Mouse (Mus musculus) liver, adult 2 months (tissue): ENCODE data around the gene Rnf111. TPM values are rescaled to one million over a fixed set of nuclear protein-coding genes. Genes with fewer than 3 reads are reported as not detected.

Experiments
- DNase-seq: peaks from one replicate; pipeline ENCODE4 v3.0.0-alpha.2; 2011; ENCODE audit warnings: low read depth, low spot score; ENCODE audit errors: extremely low read depth
- H3K27ac ChIP-seq: fragments of 200-500 bp; replicated peaks from 2 replicates; pipeline ENCODE4 v1.5.1; 2012; ENCODE audit warnings: low read depth, mild to moderate bottlenecking, control low read depth, inconsistent platforms, low read length; ENCODE audit not compliant: insufficient read depth
- H3K27me3 ChIP-seq: fragments of 200-500 bp; 2 replicates; pipeline ENCODE4 v1.6.1; 2012; ENCODE audit warnings: mild to moderate bottlenecking, moderate library complexity, low read length, inconsistent platforms; ENCODE audit not compliant: control insufficient read depth, insufficient read depth
- H3K36me3 ChIP-seq: fragments of 200-500 bp; 2 replicates; pipeline ENCODE4 v1.6.1; 2012; ENCODE audit warnings: low read length, inconsistent platforms; ENCODE audit not compliant: control insufficient read depth, insufficient read depth
- H3K4me1 ChIP-seq: fragments of 200-500 bp; 2 replicates; pipeline ENCODE4 v1.6.1; 2011; ENCODE audit warnings: low read length; ENCODE audit not compliant: control insufficient read depth, insufficient read depth
- H3K4me3 ChIP-seq: fragments of 200-500 bp; 2 replicates; pipeline ENCODE4 v1.5.1; 2011; ENCODE audit warnings: low read depth, mild to moderate bottlenecking, control low read depth, low read length, moderate library complexity; ENCODE audit not compliant: insufficient read depth
- H3K79me2 ChIP-seq: fragments of 200-500 bp; 2 replicates; pipeline ENCODE4 v1.6.1; 2012; ENCODE audit warnings: inconsistent platforms, mild to moderate bottlenecking, low read length, moderate library complexity; ENCODE audit not compliant: control insufficient read depth, insufficient read depth
- H3K9ac ChIP-seq: fragments of 200-500 bp; 2 replicates; pipeline ENCODE4 v1.6.1; 2012; ENCODE audit warnings: low read depth, mild to moderate bottlenecking, control low read depth, inconsistent platforms, low read length
- CTCF ChIP-seq: fragments of 200-500 bp; IDR thresholded peaks from 2 replicates; pipeline ENCODE4 v1.5.1; 2011; ENCODE audit warnings: low read depth, low read length, control low read depth
- POLR2A ChIP-seq: fragments of 200-500 bp; IDR thresholded peaks from 2 replicates; pipeline ENCODE4 v1.6.1; 2011; ENCODE audit warnings: low read length, control low read depth; ENCODE audit not compliant: insufficient read depth; ENCODE audit errors: extremely low read depth
- WGBS: fragments of 180-500 bp; shearing (Covaris S2); methylation state at CpG from one replicate; pipeline ENCODE4 v1.1.7; 2018; 5-methylcytosine and 5-hydroxymethylcytosine counted together
- polyA plus RNA-seq: library from polyadenylated mRNA; depleted of rRNA; stranded (reverse); fragments of >200 nt; gene quantifications from 2 replicates; pipeline ENCODE4 v1.2.3, GENCODE M21; 2012
- total RNA-seq: library from RNA; depleted of rRNA; stranded (reverse); fragments of >200 nt; gene quantifications from 2 replicates; pipeline ENCODE4 v1.2.3, GENCODE M21; 2014

Gene Rnf111
- total and polyA plus RNA-seq, 2 experiments, result 18.4 to 23.5 TPM

DNA sequence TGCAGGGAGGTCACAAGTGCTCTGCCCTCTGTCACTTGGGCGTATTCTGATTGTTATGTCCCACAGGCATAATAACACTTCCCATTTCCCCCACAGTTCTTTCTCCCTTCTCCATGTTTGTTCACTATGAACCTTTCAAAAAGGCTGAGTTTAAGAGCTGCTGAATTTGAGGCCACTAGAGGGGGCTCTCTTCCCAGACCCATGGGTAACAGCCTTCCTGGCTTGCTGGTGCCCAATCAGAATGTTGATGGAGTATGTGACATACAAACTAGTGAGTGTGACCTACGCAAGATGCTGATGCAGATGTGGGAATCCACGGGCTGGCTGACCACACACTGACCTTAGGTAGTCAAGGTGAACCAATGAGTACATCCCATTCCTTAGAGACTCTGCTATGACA, 94.7 kb downstream of the Rnf111 start:
- Histone ChIP-seq H3K4me1 (peaks cover 7% of the 10 kb centered on the region), H3K79me2 (no peaks in the 10 kb centered on the region), H3K27ac (no peak overlapping the region), H3K36me3 (peaks cover 3% of the 10 kb centered on the region; the same call in 1 of the 2 replicates), H3K27me3 (no peaks in the 10 kb centered on the region), H3K9ac (no peak overlapping the region), H3K4me3 (no peak overlapping the region)
- DNase-seq, result no peak
- WGBS, result 88% methylated on average over 3 of the region's 3 CpGs
- TF ChIP-seq CTCF (peak; percentile 32; the same call in 1 of the 2 replicates), POLR2A (no peak)

- DNase-seq, result peak; percentile 38
These were observed 96.9 kb downstream of the Rnf111 start for GRCm38 (mm10) chr9:70406596-70406995.

DNA sequence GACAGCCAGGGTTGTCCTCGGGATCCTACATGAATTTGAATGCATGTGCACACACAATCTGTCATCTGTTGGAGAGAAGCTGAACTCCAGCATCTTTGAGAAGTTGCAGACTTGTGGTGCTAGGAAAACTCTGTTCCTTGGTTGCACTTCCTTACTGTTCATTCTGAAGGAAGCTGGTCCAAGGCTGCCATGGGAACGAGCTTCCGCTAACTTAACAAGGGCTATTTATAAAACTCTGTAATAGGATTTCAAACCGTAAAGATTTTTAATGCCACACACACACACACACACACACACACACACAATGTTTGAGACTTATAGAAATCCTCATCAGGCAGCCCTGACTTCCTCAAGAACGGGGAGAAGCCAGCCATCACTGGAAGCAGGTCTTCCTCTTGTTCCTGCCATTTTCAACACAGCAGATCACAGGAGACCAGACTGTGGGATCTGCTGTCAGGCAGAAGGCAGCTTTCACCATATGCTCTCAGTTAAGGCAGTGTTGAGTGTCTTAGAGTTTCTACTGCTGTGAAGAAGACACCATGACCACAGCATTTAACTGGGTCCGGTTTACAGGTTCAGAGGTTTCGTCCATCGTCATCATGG, 101.5 kb downstream of the Rnf111 start:
- no peaks in the 10 kb centered on the region; the same call in 1 of the 2 replicates for H3K4me1 ChIP-seq
- DNase-seq, result no peak
- H3K4me3 ChIP-seq, result no peak overlapping the region
- H3K27me3 ChIP-seq, result no peaks in the 10 kb centered on the region
- H3K36me3 ChIP-seq, result peaks cover 19% of the 10 kb centered on the region
- TF ChIP-seq POLR2A (no peak), CTCF (no peak)
- H3K79me2 ChIP-seq, result no peaks in the 10 kb centered on the region
- WGBS, result 91% methylated on average over 8 of the region's 8 CpGs
- H3K27ac ChIP-seq, result no peak overlapping the region
- H3K9ac ChIP-seq, result no peak overlapping the region

More at GRCm38 (mm10) chr9:70406596-70406995, 96.9 kb downstream of the Rnf111 start:
- Histone ChIP-seq H3K27ac (no peak overlapping the region), H3K36me3 (peaks cover 3% of the 10 kb centered on the region; the same call in 1 of the 2 replicates), H3K9ac (no peak overlapping the region), H3K4me3 (no peak overlapping the region), H3K27me3 (no peaks in the 10 kb centered on the region), H3K4me1 (peaks cover 7% of the 10 kb centered on the region), H3K79me2 (no peaks in the 10 kb centered on the region)
- WGBS, result 54% methylated on average over 3 of the region's 3 CpGs
- TF ChIP-seq POLR2A, result no peak
- no peak for TF ChIP-seq CTCF

DNA sequence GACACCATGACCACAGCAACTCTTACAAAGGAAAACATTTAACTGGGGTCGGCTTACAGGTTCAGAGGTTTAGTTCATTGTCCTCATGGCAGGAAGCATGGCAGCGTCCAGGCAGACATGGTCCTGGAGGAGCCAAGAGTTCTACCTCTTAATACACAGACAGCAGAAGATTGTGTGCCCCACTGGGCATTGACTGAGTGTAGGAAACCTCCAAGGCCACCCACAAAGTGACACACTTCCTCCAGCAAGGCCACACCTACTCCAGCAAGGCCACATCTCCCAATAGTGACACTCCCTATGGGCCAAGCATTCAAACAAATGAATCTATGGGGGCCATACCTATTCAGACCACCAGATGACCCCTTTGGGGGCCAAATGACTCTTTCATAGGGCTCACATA, 107.4 kb downstream of the Rnf111 start:
- Histone ChIP-seq H3K4me3 (no peak overlapping the region), H3K79me2 (no peaks in the 10 kb centered on the region), H3K27me3 (no peaks in the 10 kb centered on the region), H3K9ac (no peak overlapping the region), H3K36me3 (peaks cover 33% of the 10 kb centered on the region), H3K27ac (no peak overlapping the region), H3K4me1 (no peaks in the 10 kb centered on the region)
- TF ChIP-seq CTCF (no peak), POLR2A (no peak)
- no peak for DNase-seq
- whole genome bisulfite sequencing, result 74% methylated on average over 2 of the region's 2 CpGs

DNA sequence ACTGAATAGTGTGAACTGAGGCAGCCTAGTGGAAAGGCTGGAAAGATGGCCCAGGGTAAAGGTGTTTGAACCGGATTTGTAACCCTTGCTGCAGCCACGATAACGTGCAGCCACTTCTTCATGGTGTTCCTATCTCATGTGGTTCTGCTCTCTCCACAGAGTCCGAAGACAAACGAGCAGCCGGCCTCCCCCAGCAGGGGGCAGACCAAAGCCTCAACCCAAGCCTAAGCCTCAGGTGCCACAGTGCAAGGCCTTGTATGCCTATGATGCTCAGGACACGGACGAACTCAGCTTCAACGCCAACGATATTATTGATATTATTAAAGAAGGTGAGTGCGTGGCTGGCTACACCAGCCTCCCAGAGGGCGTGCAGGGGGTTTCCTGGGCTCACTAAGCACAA, 107.9 kb downstream of the Rnf111 start:
- no peak overlapping the region for H3K9ac ChIP-seq
- H3K36me3 ChIP-seq, result peaks cover 36% of the 10 kb centered on the region
- no peak for DNase-seq
- H3K4me1 ChIP-seq, result no peaks in the 10 kb centered on the region
- no peak overlapping the region for H3K4me3 ChIP-seq
- no peaks in the 10 kb centered on the region for H3K27me3 ChIP-seq
- TF ChIP-seq POLR2A (no peak), CTCF (peak; percentile 48)
- H3K27ac ChIP-seq, result no peak overlapping the region
- no peaks in the 10 kb centered on the region for H3K79me2 ChIP-seq
- WGBS, result 92% methylated on average over 12 of the region's 12 CpGs

GRCm38 (mm10) chr9:70392563-70392907, 111.0 kb downstream of the Rnf111 start:
- H3K27ac ChIP-seq, result no peak overlapping the region
- TF ChIP-seq CTCF (peak; percentile 42; the same call in 1 of the 2 replicates), POLR2A (no peak)
- H3K36me3 ChIP-seq, result peaks cover 40% of the 10 kb centered on the region
- H3K79me2 ChIP-seq, result no peaks in the 10 kb centered on the region
- H3K9ac ChIP-seq, result no peak overlapping the region
- WGBS, result 21% methylated on average over 6 of the region's 6 CpGs
- H3K4me1 ChIP-seq, result no peaks in the 10 kb centered on the region
- no peaks in the 10 kb centered on the region for H3K27me3 ChIP-seq
- peak; percentile 71 for DNase-seq
- no peak overlapping the region for H3K4me3 ChIP-seq
